Mouse (Mus musculus) MEL (cell line): ENCODE measurements around the gene Ms4a12.

Source experiments
- CTCF ChIP-seq, 3 experiments: IDR thresholded peaks in 2 of 3; conservative IDR thresholded peaks in 1 of 3; 2 replicates each; pipeline ENCODE4 v1.5.1; 2011 to 2012; ENCODE audit warnings: low read length in 3 of 3, low read depth in 2 of 3, mild to moderate bottlenecking in 2 of 3, improper control_type of control experiment in 1 of 3, inconsistent platforms in 1 of 3, mixed read lengths in 1 of 3, moderate library complexity in 1 of 3; ENCODE audit not compliant: control insufficient read depth in 1 of 3, insufficient read depth in 1 of 3, poor library complexity in 1 of 3, severe bottlenecking in 1 of 3
- POLR2A ChIP-seq, 2 experiments: IDR thresholded peaks; 2 replicates each; pipeline ENCODE4 v1.6.1; 2011 to 2012; ENCODE audit warnings: low read length in 2 of 2, mild to moderate bottlenecking in 2 of 2, control low read depth in 1 of 2, improper control_type of control experiment in 1 of 2, low read depth in 1 of 2, moderate library complexity in 1 of 2; ENCODE audit not compliant: control insufficient read depth in 1 of 2, insufficient read depth in 1 of 2, poor library complexity in 1 of 2
- SIN3A ChIP-seq: IDR thresholded peaks from 2 replicates; pipeline ENCODE4 v1.6.1; 2012; ENCODE audit warnings: low read length, improper control_type of control experiment, inconsistent platforms
- SMC3 ChIP-seq: IDR thresholded peaks from 2 replicates; pipeline ENCODE4 v1.6.1; 2011; ENCODE audit warnings: low read depth, low read length, improper control_type of control experiment
- TAL1 ChIP-seq: IDR thresholded peaks from 2 replicates; pipeline ENCODE4 v1.6.1; 2012; ENCODE audit warnings: mild to moderate bottlenecking, inconsistent platforms, low read length, moderate library complexity, mixed read lengths
- USF1 ChIP-seq: IDR thresholded peaks from 2 replicates; pipeline ENCODE4 v1.6.1; 2014; ENCODE audit warnings: low read depth, mild to moderate bottlenecking, inconsistent platforms, low read length, improper control_type of control experiment, moderate library complexity

GRCm38 (mm10) chr19:11196546-11196945 lies 35.7 kb downstream of the Ms4a12 start, which contains the start of gene Ms4a13:
- no peak for TF ChIP-seq USF1
- TF ChIP-seq CTCF (IDR thresholded peaks at IDR 0.05 in 2 of 3, conservative IDR thresholded peaks at IDR 0.05 in 1 of 3; ENCODE audit: control insufficient read depth in 1 of 3, insufficient read depth in 1 of 3, low read depth in 2 of 3, low read length in 3 of 3, poor library complexity in 1 of 3, severe bottlenecking in 1 of 3), result no peak
- no peak for TF ChIP-seq SIN3A
- TF ChIP-seq SMC3, result no peak
- TF ChIP-seq POLR2A (IDR thresholded peaks at IDR 0.05; ENCODE audit: control insufficient read depth in 1 of 2, insufficient read depth in 1 of 2, low read depth in 1 of 2, low read length in 2 of 2, poor library complexity in 1 of 2), result no peak
- no peak for TF ChIP-seq TAL1
